19 mouse cellular contexts compared by ENCODE assay signal in genomic region chr9:23167056-23167591, GRCm38 (mm10). TPM values are rescaled to one million over a fixed set of nuclear protein-coding genes. Genes with fewer than 3 reads are reported as not detected.
DNase-seq lines count a peak whose midpoint lies in the region; TF ChIP-seq lines count a peak whose summit lies in the region.
"Had no signal": no experiment of that assay in that cellular context is flagged by ENCODE, and none has a peak within 500 bp of the region (broad histone marks: within the 10 kb centered on the region; RNA-seq: fewer than 3 reads in every experiment).

No protein-coding gene starts in this region.

- no peak for TF ChIP-seq CTCF in layer of hippocampus, adult 2 months (conservative IDR thresholded peaks at IDR 0.05)

- H3K27ac ChIP-seq in layer of hippocampus, adult 2 months: no peak overlapping the region
- H3K27ac ChIP-seq: embryonic facial prominence, embryonic 15.5 days; forebrain, embryonic 15.5 days; hindbrain, embryonic 12.5 days; hindbrain, postnatal 0 days had no signal

- DNase-seq in lung, postnatal 10 days: peak; percentile 2
- DNase-seq in lung, postnatal 14 days: no peak
- DNase-seq in MN1 (ENCODE audit: low spot score): peak; percentile 10
- DNase-seq in brain, adult 2 months (ENCODE audit: low read depth, low spot score): peak; percentile 12
- DNase-seq in layer of hippocampus, adult 2 months (ENCODE audit: low spot score in 2 of 2): no peak
- no peak for DNase-seq in thymus, postnatal 36 days
- no peak for DNase-seq in cerebellum, adult 18-20 months
- DNase-seq: adrenal gland, postnatal 10 days; cerebellum, adult 2 months; cerebellum, postnatal 10 days; embryo, embryonic 11 days; gastrocnemius, postnatal 14 days; heart, postnatal 36 days; kidney, adult 11 months had no signal

- no peak overlapping the region for H3K4me3 ChIP-seq in layer of hippocampus, adult 2 months
- H3K4me3 ChIP-seq: embryonic facial prominence, embryonic 15.5 days; forebrain, embryonic 15.5 days; heart, embryonic 12.5 days; hindbrain, embryonic 12.5 days had no signal

RNA-seq across cellular contexts. Expression of gene Bmper, which starts 55.8 kb away (rescaled TPM):
- total RNA-seq in layer of hippocampus, adult 2 months (2021): 1 to 10 TPM; 3.2 to 4.6 TPM

Comparison
In these comparisons a context has a peak if more than half of its experiments do, and no peak if none do; other contexts are left out.
1. DNase-seq: peak in lung, postnatal 10 days (single experiment), MN1 (single experiment) and brain, adult 2 months (single experiment); none in lung, postnatal 14 days (single experiment), layer of hippocampus, adult 2 months (0 of 2), thymus, postnatal 36 days (0 of 2) and cerebellum, adult 18-20 months (0 of 2).